Mouse (Mus musculus): Measurements from ENCODE around the gene Olfr809. TPM values are rescaled to one million over a fixed set of nuclear protein-coding genes. Genes with fewer than 3 reads are reported as not detected.

The Olfr809 gene
- polyA plus RNA-seq (2011; ENCODE audit: insufficient read length, low read depth, missing spikeins) = not detected in 2 replicates

DNA sequence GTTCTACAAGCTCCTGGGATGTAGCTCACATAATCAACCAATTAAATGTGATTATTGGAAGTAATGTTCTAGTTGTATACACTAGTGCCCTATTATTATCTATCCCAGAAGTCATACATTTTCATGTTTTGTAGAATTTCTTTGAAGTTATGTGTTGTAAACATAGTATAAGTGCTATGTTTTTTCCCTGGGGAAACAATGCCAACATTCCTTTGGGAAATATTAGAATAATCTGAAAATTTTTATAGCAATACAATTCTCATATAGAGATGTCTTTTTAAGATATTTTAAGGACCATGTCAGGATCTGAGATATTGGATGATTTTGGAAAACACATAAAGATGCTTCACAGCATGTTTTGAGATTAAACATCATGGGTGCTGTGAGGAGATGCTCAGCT is at the start of gene Olfr809:
Olfr809 (plus strand) TSS at position 301 of the 400 bp plus-strand sequence.
- Histone ChIP-seq H3K4me3 (ENCODE audit: insufficient read depth, low read length) (no peak within 1 kb of the TSS), H3K4me1 (ENCODE audit: control insufficient read depth, insufficient read depth, low read length) (no peaks in the 10 kb centered on the region), H3K27ac (ENCODE audit: insufficient read depth, low read length) (no peak within 1 kb of the TSS)
- TF ChIP-seq POLR2A (IDR thresholded peaks at IDR 0.05; ENCODE audit: low read depth, low read length) (no peak), CTCF (IDR thresholded peaks at IDR 0.05; ENCODE audit: borderline replicate concordance, insufficient read depth, low read length) (no peak)

DNA sequence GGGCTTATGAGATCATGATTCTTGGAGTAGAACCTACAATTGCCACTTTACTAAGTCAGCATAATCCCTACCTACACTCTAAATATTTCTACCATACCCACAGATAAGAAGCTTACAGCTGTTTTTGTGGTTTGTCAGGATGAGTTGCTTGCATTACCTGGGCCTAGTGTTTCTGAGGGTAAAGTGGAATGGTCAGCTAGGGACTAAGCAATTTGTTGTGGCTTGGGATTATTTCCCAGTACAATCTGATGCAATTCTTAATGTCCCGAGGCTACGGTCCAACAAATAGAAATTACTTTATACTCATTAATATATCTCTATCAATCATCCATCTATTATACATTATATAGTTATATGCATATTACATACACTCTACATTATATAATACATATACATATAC is 45.2 kb upstream of the Olfr809 start, which contains the start of gene Olfr805:
Olfr805 (minus strand) TSS at position 101 of the 400 bp plus-strand sequence.
- TF ChIP-seq POLR2A (IDR thresholded peaks at IDR 0.05; ENCODE audit: low read depth, low read length) (no peak), CTCF (IDR thresholded peaks at IDR 0.05; ENCODE audit: borderline replicate concordance, insufficient read depth, low read length) (no peak)
- H3K27ac ChIP-seq (ENCODE audit: insufficient read depth, low read length) = no peak within 1 kb of the TSS
- no peaks in the 10 kb centered on the region for H3K4me1 ChIP-seq (ENCODE audit: control insufficient read depth, insufficient read depth, low read length)
- H3K4me3 ChIP-seq (ENCODE audit: insufficient read depth, low read length) = no peak within 1 kb of the TSS

DNA sequence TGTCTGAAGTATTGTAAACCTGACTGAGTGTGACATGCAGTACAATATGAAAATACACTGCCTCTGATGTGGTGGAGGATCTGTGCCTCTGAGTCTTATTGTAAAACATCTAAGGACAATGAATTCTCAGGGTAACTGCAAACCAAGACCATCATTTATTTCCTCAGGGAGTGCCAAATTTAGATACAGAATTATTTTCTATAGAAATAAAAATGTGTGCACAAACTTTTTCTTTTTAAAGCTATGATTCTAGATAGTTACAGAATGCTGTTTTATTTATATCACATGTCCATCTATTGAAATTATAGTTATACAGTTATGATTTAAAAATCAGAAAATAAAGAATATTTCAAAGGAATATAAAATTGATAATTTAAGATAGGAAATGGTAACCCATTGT is 32.6 kb upstream of the Olfr809 start, which contains the start of gene Olfr806:
Olfr806 (minus strand) TSS at position 101 of the 400 bp plus-strand sequence.
- TF ChIP-seq POLR2A (IDR thresholded peaks at IDR 0.05; ENCODE audit: low read depth, low read length) (no peak), CTCF (IDR thresholded peaks at IDR 0.05; ENCODE audit: borderline replicate concordance, insufficient read depth, low read length) (no peak)
- Histone ChIP-seq H3K27ac (ENCODE audit: insufficient read depth, low read length) (no peak within 1 kb of the TSS), H3K4me1 (ENCODE audit: control insufficient read depth, insufficient read depth, low read length) (no peaks in the 10 kb centered on the region), H3K4me3 (ENCODE audit: insufficient read depth, low read length) (no peak within 1 kb of the TSS)

DNA sequence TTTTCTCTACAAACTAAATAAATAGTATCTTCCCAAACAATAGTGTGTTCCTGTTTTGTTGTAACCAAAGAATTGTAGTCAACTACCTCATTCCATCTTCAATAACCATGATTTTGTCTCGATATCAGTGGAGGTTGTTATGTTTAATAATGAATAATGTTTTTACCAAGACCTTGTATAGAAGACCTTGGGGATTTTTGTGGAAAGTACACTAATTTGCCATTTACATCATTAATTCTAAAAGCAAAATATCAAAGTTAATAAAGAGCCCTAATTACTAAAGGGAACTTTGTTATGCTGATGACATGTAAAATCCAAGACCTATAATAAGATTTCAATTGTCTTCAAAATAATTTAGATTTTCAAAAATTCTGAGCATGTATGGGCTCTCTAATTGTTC is 16.7 kb upstream of the Olfr809 start, which contains the start of gene Olfr807:
Olfr807 (minus strand) TSS at position 101 of the 400 bp plus-strand sequence.
- Histone ChIP-seq H3K4me3 (ENCODE audit: insufficient read depth, low read length) (no peak within 1 kb of the TSS), H3K27ac (ENCODE audit: insufficient read depth, low read length) (no peak within 1 kb of the TSS), H3K4me1 (ENCODE audit: control insufficient read depth, insufficient read depth, low read length) (no peaks in the 10 kb centered on the region)
- TF ChIP-seq POLR2A (IDR thresholded peaks at IDR 0.05; ENCODE audit: low read depth, low read length) (no peak), CTCF (IDR thresholded peaks at IDR 0.05; ENCODE audit: borderline replicate concordance, insufficient read depth, low read length) (no peak)

DNA sequence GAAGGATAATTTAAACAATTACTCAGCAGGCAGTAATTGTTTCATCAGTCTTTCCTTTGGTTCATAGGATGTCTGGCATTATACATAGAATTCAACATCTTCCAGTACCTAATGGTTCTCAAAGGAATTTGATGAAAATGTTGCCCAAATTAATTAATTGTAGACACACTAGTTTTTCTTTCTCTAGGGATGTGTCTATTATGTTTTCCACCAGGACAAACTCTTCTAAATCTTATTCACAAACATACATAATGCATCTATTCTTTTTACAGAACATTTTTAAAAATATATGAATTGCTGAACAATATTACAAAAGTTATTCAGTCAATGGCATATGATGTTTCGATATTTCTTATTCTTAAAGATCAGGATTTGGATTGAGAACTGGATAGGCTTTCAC is 9.3 kb upstream of the Olfr809 start, which contains the start of gene Olfr808:
Olfr808 (plus strand) TSS at position 301 of the 400 bp plus-strand sequence.
- no peaks in the 10 kb centered on the region for H3K4me1 ChIP-seq (ENCODE audit: control insufficient read depth, insufficient read depth, low read length)

DNA sequence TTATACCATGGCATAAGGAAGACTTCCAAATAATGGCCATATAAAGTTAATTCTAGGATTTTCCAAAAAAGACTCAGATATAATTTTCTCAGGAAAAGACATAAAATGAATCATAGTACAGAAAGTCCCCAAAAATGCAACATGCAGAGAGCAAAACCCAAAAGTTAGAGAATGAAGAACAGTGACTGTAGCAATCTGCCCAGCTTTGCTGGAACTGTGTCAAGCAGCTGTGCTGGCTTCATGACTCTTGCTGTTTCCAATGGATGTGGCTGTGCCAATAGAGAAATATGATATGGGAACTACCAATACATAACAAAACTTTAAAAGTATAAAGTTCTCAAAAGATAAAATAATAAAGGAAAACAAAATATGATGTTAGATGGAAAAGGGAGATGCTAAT is 3.7 kb downstream of the Olfr809 start:
- no peak overlapping the region for H3K27ac ChIP-seq (ENCODE audit: insufficient read depth, low read length)
- TF ChIP-seq CTCF (IDR thresholded peaks at IDR 0.05; ENCODE audit: borderline replicate concordance, insufficient read depth, low read length) (no peak), POLR2A (IDR thresholded peaks at IDR 0.05; ENCODE audit: low read depth, low read length) (no peak)
- no peak overlapping the region for H3K4me3 ChIP-seq (ENCODE audit: insufficient read depth, low read length)
- H3K4me1 ChIP-seq (ENCODE audit: control insufficient read depth, insufficient read depth, low read length) = no peaks in the 10 kb centered on the region

More for the DNA sequence above, 9.3 kb upstream of the Olfr809 start, which contains the start of gene Olfr808:
- no peak for TF ChIP-seq POLR2A (IDR thresholded peaks at IDR 0.05; ENCODE audit: low read depth, low read length)
- no peak for TF ChIP-seq CTCF (IDR thresholded peaks at IDR 0.05; ENCODE audit: borderline replicate concordance, insufficient read depth, low read length)
- no peak within 1 kb of the TSS for H3K4me3 ChIP-seq (ENCODE audit: insufficient read depth, low read length)
- no peak within 1 kb of the TSS for H3K27ac ChIP-seq (ENCODE audit: insufficient read depth, low read length)

DNA sequence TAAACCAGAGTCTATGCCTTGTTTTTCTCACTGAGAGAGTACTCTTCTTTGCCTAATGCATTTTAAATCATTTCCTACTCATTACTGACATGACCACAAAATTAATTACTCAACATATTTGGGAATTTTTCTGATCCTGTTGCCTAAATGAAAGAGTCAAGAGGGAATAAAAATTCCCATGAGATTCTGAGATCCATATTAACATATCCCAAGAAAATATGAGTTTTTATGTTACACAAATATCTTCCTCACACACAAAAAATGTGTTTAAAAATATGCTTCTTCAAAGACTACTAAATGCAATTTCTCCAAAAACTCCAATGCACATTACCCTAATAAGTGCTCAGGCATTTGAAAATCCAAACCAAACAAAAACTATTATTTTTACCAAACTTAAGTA is 20.4 kb downstream of the Olfr809 start, which contains the start of gene Olfr810:
Olfr810 (minus strand) TSS at position 101 of the 400 bp plus-strand sequence.
- H3K4me3 ChIP-seq (ENCODE audit: insufficient read depth, low read length) = no peak within 1 kb of the TSS
- H3K4me1 ChIP-seq (ENCODE audit: control insufficient read depth, insufficient read depth, low read length) = no peaks in the 10 kb centered on the region
- no peak within 1 kb of the TSS for H3K27ac ChIP-seq (ENCODE audit: insufficient read depth, low read length)
- TF ChIP-seq CTCF (IDR thresholded peaks at IDR 0.05; ENCODE audit: borderline replicate concordance, insufficient read depth, low read length) (no peak), POLR2A (IDR thresholded peaks at IDR 0.05; ENCODE audit: low read depth, low read length) (no peak)

DNA sequence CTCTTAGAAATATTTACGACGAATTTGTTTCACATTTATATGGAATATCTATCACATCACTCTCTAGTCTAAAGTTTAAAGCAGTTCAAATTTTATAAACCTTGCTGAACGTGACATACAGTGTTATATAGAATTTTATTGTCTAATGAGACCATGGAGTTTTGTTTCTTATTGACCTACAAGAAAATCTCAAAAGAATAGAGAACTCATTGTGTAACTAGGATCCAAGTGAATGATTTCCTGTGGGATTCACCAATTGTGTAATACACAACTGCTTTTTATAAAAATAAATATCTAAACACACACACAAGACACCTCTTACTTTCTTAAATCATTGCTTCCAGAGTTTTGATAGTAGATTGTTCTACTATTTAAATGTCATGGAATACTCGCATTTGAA is 29.9 kb downstream of the Olfr809 start, which contains the start of gene Olfr811:
Olfr811 (minus strand) TSS at position 101 of the 400 bp plus-strand sequence.
- no peaks in the 10 kb centered on the region for H3K4me1 ChIP-seq (ENCODE audit: control insufficient read depth, insufficient read depth, low read length)
- H3K4me3 ChIP-seq (ENCODE audit: insufficient read depth, low read length) = no peak within 1 kb of the TSS
- no peak within 1 kb of the TSS for H3K27ac ChIP-seq (ENCODE audit: insufficient read depth, low read length)
- TF ChIP-seq POLR2A (IDR thresholded peaks at IDR 0.05; ENCODE audit: low read depth, low read length) = no peak
- TF ChIP-seq CTCF (IDR thresholded peaks at IDR 0.05; ENCODE audit: borderline replicate concordance, insufficient read depth, low read length) = no peak

Other genes with a start within 250 kb of the Olfr809 start
- gene Olfr792, start 235.5 kb upstream of the Olfr809 start, polyA plus RNA-seq (2011; ENCODE audit: insufficient read length, low read depth, missing spikeins) = not detected in 2 replicates
- gene Olfr794, start 207.0 kb upstream of the Olfr809 start, polyA plus RNA-seq (2011; ENCODE audit: insufficient read length, low read depth, missing spikeins) = not detected in 2 replicates
- not detected in 2 replicates for gene Olfr796, start 162.1 kb upstream of the Olfr809 start, polyA plus RNA-seq (2011; ENCODE audit: insufficient read length, low read depth, missing spikeins)
- not detected in 2 replicates for gene Olfr798, start 146.7 kb upstream of the Olfr809 start, polyA plus RNA-seq (2011; ENCODE audit: insufficient read length, low read depth, missing spikeins)
- not detected in 2 replicates for gene Olfr799, start 137.2 kb upstream of the Olfr809 start, polyA plus RNA-seq (2011; ENCODE audit: insufficient read length, low read depth, missing spikeins)
- not detected in 2 replicates for gene Olfr800, start 116.9 kb upstream of the Olfr809 start, polyA plus RNA-seq (2011; ENCODE audit: insufficient read length, low read depth, missing spikeins)
- gene Olfr801, start 100.8 kb upstream of the Olfr809 start, polyA plus RNA-seq (2011; ENCODE audit: insufficient read length, low read depth, missing spikeins) = not detected in 2 replicates
- gene Olfr802, start 86.5 kb upstream of the Olfr809 start, polyA plus RNA-seq (2011; ENCODE audit: insufficient read length, low read depth, missing spikeins) = not detected in 2 replicates
- gene Olfr803, start 80.4 kb upstream of the Olfr809 start, polyA plus RNA-seq (2011; ENCODE audit: insufficient read length, low read depth, missing spikeins) = not detected in 2 replicates
- not detected in 2 replicates for gene Olfr804, start 71.4 kb upstream of the Olfr809 start, polyA plus RNA-seq (2011; ENCODE audit: insufficient read length, low read depth, missing spikeins)
- not detected in 2 replicates for gene Olfr805, start 45.3 kb upstream of the Olfr809 start, polyA plus RNA-seq (2011; ENCODE audit: insufficient read length, low read depth, missing spikeins)
- gene Olfr806, start 32.7 kb upstream of the Olfr809 start, polyA plus RNA-seq (2011; ENCODE audit: insufficient read length, low read depth, missing spikeins) = not detected in 2 replicates
- gene Olfr807, start 16.8 kb upstream of the Olfr809 start, polyA plus RNA-seq (2011; ENCODE audit: insufficient read length, low read depth, missing spikeins) = not detected in 2 replicates
- gene Olfr808, start 9.2 kb upstream of the Olfr809 start, polyA plus RNA-seq (2011; ENCODE audit: insufficient read length, low read depth, missing spikeins) = not detected in 2 replicates
- not detected in 2 replicates for gene Olfr810, start 20.3 kb downstream of the Olfr809 start, polyA plus RNA-seq (2011; ENCODE audit: insufficient read length, low read depth, missing spikeins)
- not detected in 2 replicates for gene Olfr811, start 29.8 kb downstream of the Olfr809 start, polyA plus RNA-seq (2011; ENCODE audit: insufficient read length, low read depth, missing spikeins)
- not detected in 2 replicates for gene Olfr812, start 71.5 kb downstream of the Olfr809 start, polyA plus RNA-seq (2011; ENCODE audit: insufficient read length, low read depth, missing spikeins)
- not detected in 2 replicates for gene Olfr813, start 80.7 kb downstream of the Olfr809 start, polyA plus RNA-seq (2011; ENCODE audit: insufficient read length, low read depth, missing spikeins)
- gene Olfr814, start 105.2 kb downstream of the Olfr809 start, polyA plus RNA-seq (2011; ENCODE audit: insufficient read length, low read depth, missing spikeins) = not detected in 2 replicates
- not detected in 2 replicates for gene Olfr815, start 131.2 kb downstream of the Olfr809 start, polyA plus RNA-seq (2011; ENCODE audit: insufficient read length, low read depth, missing spikeins)
- not detected in 2 replicates for gene Olfr816, start 141.0 kb downstream of the Olfr809 start, polyA plus RNA-seq (2011; ENCODE audit: insufficient read length, low read depth, missing spikeins)
- gene Olfr818, start 174.5 kb downstream of the Olfr809 start, polyA plus RNA-seq (2011; ENCODE audit: insufficient read length, low read depth, missing spikeins) = not detected in 2 replicates
- gene Olfr819, start 192.6 kb downstream of the Olfr809 start, polyA plus RNA-seq (2011; ENCODE audit: insufficient read length, low read depth, missing spikeins) = not detected in 2 replicates
- gene Olfr247, start 201.5 kb downstream of the Olfr809 start, polyA plus RNA-seq (2011; ENCODE audit: insufficient read length, low read depth, missing spikeins) = not detected in 2 replicates
- gene Gm10310, start 210.4 kb downstream of the Olfr809 start, polyA plus RNA-seq (2011; ENCODE audit: insufficient read length, low read depth, missing spikeins) = not detected in 2 replicates
- gene Olfr820, start 238.0 kb downstream of the Olfr809 start, polyA plus RNA-seq (2011; ENCODE audit: insufficient read length, low read depth, missing spikeins) = not detected in 2 replicates

Data from embryonic fibroblast, embryonic 13.5 days (primary cell).